Mouse (Mus musculus): ENCODE data around the gene Trip10. TPM values are rescaled to one million over a fixed set of nuclear protein-coding genes. Genes with fewer than 3 reads are reported as not detected.

Gene Trip10
- polyA plus RNA-seq, 3 experiments from 2014 or later, result 1.0 to 4.4 (median 3.6) TPM

GRCm38 (mm10) chr17:57292968-57293367, 43.7 kb downstream of the Trip10 start:
- ATAC-seq, result no peak

GRCm38 (mm10) chr17:57295935-57296334, 46.7 kb downstream of the Trip10 start:
- no peak for ATAC-seq

- no peak for ATAC-seq
Measured at GRCm38 (mm10) chr17:57297040-57297439, 47.8 kb downstream of the Trip10 start.

- peak; percentile 35 for ATAC-seq
Measured at GRCm38 (mm10) chr17:57305593-57305992, 56.3 kb downstream of the Trip10 start.

- no peak for ATAC-seq
Measured at GRCm38 (mm10) chr17:57307074-57307473, 57.8 kb downstream of the Trip10 start.

GRCm38 (mm10) chr17:57311801-57312200, 62.5 kb downstream of the Trip10 start:
- ATAC-seq, result no peak

Other genes starting within 250 kb of the Trip10 start
- gene Pspn, start 249.4 kb upstream of the Trip10 start, polyA plus RNA-seq (2017; shearing (Covaris generic)), result 1 to 10 TPM in 1 of 3 experiments, under 1 TPM in 1, not detected in 1; 0.82 to 1.5 TPM
- 10 to 100 TPM; 66.8 to 86.1 (median 78.3) TPM for gene Gtf2f1, start 238.2 kb upstream of the Trip10 start, polyA plus RNA-seq (2017; shearing (Covaris generic))
- gene Gm17949, start 238.0 kb upstream of the Trip10 start, polyA plus RNA-seq (2017; shearing (Covaris generic)), result 1 to 10 TPM in 1 of 3 experiments, under 1 TPM in 2; 0.51 to 1.7 (median 0.67) TPM
- 10 to 100 TPM; 17.4 to 36.4 (median 31.4) TPM for gene Khsrp, start 217.9 kb upstream of the Trip10 start, polyA plus RNA-seq (2017; shearing (Covaris generic))
- gene Slc25a41, start 207.8 kb upstream of the Trip10 start, polyA plus RNA-seq (2017; shearing (Covaris generic)), result not detected
- 1 to 10 TPM in 1 of 3 experiments, under 1 TPM in 2; 0.94 to 2.4 (median 0.99) TPM for gene Crb3, start 190.3 kb upstream of the Trip10 start, polyA plus RNA-seq (2017; shearing (Covaris generic))
- 1 to 10 TPM; 1.0 to 3.1 (median 2.6) TPM for gene Slc25a23, start 189.6 kb upstream of the Trip10 start, polyA plus RNA-seq (2017; shearing (Covaris generic))
- gene Dennd1c, start 170.9 kb upstream of the Trip10 start, polyA plus RNA-seq (2017; shearing (Covaris generic)), result 100 to 1,000 TPM; 183 to 288 (median 219) TPM
- 1 to 10 TPM; 2.2 to 5.4 (median 3.9) TPM for gene Tubb4a, start 161.7 kb upstream of the Trip10 start, polyA plus RNA-seq (2017; shearing (Covaris generic))
- 10 to 100 TPM in 2 of 3 experiments, 1 to 10 TPM in 1; 9.6 to 30.9 (median 15.9) TPM for gene Tnfsf9, start 144.1 kb upstream of the Trip10 start, polyA plus RNA-seq (2017; shearing (Covaris generic))
- gene Cd70, start 99.7 kb upstream of the Trip10 start, polyA plus RNA-seq (2017; shearing (Covaris generic)), result 1 to 10 TPM; 1.6 to 5.2 (median 3.4) TPM
- gene Tnfsf14, start 55.3 kb upstream of the Trip10 start, polyA plus RNA-seq (2017; shearing (Covaris generic)), result 10 to 100 TPM; 13.3 to 15.2 (median 14.1) TPM
- 1 to 10 TPM; 1.0 to 3.6 (median 1.8) TPM for gene C3, start 21.3 kb upstream of the Trip10 start, polyA plus RNA-seq (2017; shearing (Covaris generic))
- 10 to 100 TPM; 49.0 to 66.3 (median 56.5) TPM for gene Gpr108, start 1.0 kb upstream of the Trip10 start, polyA plus RNA-seq (2017; shearing (Covaris generic))
- 10 to 100 TPM; 66.1 to 89.2 (median 85.7) TPM for gene Vav1, start 29.6 kb downstream of the Trip10 start, polyA plus RNA-seq (2017; shearing (Covaris generic))
- under 1 TPM in 1 of 3 experiments, not detected in 2; 0.91 TPM for gene Adgre1, start 109.2 kb downstream of the Trip10 start, polyA plus RNA-seq (2017; shearing (Covaris generic))

Measured in inflammation-experienced regulatory T-cells, adult 6 months (primary cell).